Mouse (Mus musculus): ENCODE data around the gene Mrpl27.
A peak's percentile ranks its signal among the peaks of the same experiment; 100 is the strongest.
"Not testable (repeated sequence)": the region's sequence is repeated elsewhere in the genome, so short reads cannot be mapped to it uniquely, and the experiment has no call there.

The Mrpl27 gene

GRCm38 (mm10) chr11:94653663-94654436, at the start of gene Mrpl27, which contains the start of gene Eme1:
Gene Mrpl27 (plus strand): TSS chr11:94653767.
Gene Eme1 (minus strand): TSS chr11:94653964.
- DNase-seq (ENCODE audit: low read depth, low spot score), result peak; percentile 93

DNA sequence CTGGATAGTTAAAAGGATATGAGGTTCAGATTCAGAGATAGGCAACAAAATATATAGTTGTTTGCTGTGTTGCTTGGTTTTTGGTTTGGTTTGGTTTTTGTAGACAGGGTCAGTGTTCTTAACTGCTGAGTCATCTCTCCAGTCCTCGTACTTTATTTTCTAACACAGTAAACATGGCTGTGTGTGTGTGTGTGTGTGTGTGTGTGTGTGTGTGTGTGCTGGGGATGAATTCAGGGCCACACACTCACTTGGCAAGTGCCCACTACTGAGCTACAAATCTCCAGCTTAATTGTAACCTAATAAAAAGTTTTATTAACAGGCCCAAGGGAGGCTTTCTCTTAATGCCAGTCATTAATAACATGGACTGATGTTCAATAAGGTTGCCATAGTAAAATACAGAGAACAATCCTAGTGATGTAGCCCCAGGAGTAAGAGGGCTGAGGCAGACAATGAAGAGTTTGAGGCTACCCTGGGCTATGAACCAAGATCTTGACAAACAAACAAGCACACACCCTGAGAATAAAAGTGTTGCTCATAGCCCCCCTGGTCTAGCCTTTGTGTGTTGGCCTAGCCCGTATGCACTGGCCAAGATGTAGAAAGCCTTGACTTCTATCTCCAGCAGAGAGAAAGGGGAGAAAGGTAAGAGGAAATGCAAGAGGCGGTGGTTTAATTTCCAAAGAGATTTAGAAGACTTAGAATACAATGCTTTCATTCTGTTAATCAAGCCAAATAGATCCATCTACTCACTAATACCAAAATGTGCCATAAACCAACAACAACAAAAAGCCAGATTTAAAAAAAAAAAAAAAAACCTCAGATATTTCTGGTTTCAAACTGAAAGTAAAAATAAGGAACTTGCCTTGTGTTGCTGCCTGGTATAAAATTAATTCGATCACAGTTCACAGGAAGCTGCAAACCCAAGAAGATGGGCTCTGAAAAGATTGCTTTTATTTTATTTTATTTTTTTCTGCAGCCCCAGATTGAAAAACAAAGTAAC, 42.5 kb upstream of the Mrpl27 start:
- DNase-seq (ENCODE audit: low read depth, low spot score), result peak; percentile 77

DNA sequence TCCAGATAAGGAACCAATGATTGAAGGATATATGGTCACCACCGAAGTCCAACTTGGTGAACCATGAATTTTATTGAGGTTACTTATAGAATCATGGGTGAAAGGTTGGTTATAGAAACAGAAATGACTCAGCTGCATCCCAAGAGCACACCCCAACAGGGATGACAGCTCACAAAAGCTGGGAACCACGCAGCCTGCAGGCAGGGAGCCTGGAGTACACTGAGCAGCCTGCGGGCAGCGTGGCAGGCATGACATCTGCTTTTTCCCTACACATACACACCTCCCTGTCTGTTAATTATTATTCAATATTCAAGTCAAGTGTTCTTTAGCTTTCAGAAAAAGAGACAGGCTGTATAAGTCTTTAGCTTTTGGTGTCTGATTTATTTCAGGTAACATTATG, 39.0 kb upstream of the Mrpl27 start:
- DNase-seq (ENCODE audit: low read depth, low spot score), result no peak

DNA sequence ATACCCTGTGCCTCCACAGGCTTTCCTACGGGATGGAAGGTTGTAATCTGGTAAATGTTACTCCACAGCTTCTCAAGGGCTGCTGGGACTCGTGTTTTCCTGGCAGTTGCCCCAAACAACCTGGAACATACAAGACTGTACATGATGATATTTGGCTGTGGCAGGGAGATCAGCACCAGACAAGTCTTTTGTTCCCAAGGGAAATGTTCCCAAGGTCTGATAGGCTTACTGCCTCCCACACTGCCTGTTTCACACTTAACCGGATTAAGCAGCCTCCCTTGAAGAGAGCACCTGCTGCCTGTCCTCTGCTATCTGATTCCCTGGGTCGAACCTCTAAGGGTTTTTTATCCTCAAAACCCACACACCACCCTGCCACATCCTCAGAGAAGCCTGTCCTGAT, 38.1 kb upstream of the Mrpl27 start:
- no peak for DNase-seq (ENCODE audit: low read depth, low spot score)

GRCm38 (mm10) chr11:94617646-94618045, 35.9 kb upstream of the Mrpl27 start:
- DNase-seq (ENCODE audit: low read depth, low spot score), result no peak

GRCm38 (mm10) chr11:94620766-94621457, 32.7 kb upstream of the Mrpl27 start:
- DNase-seq (ENCODE audit: low read depth, low spot score), result peak; percentile 41

DNA sequence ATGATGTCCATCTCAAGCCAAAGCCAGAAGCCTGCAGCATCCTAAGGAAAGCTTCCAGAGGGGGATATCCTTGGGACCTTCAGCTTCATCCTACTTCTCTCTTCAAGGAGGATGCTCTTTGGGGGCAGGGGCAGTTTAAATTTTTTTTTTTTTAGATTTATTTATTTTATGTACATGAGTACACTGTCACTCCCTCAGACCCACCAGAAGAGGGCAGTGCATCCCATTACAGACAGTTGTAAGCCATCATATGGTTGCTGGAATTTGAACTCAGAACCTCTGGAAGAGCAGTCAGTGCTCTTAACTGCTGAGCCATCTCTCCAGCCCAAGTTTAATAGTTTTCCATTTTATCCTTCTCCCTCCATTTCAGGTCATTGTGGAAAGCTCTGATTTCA, 32.1 kb upstream of the Mrpl27 start:
- DNase-seq (ENCODE audit: low read depth, low spot score), result peak; percentile 51

DNA sequence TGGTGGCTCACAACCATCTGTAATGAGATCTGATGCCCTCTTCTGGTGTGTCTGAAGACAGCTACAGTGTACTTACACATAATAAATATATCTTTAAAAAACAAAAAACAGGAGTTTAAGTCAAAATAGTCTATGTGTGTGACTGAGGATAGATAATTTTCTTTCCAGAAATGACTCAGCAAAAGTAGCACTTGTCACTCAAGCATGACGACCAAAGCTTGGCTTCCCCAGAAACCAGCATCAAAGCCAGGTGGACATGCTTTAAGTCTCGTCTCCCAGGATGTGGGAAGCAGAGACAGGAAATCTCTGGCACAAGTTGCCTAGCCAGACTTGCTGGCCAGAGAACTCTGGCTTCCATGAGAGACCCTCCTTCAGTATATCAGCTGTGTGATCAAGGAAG, 31.4 kb upstream of the Mrpl27 start:
- DNase-seq (ENCODE audit: low read depth, low spot score), result peak; percentile 74

DNA sequence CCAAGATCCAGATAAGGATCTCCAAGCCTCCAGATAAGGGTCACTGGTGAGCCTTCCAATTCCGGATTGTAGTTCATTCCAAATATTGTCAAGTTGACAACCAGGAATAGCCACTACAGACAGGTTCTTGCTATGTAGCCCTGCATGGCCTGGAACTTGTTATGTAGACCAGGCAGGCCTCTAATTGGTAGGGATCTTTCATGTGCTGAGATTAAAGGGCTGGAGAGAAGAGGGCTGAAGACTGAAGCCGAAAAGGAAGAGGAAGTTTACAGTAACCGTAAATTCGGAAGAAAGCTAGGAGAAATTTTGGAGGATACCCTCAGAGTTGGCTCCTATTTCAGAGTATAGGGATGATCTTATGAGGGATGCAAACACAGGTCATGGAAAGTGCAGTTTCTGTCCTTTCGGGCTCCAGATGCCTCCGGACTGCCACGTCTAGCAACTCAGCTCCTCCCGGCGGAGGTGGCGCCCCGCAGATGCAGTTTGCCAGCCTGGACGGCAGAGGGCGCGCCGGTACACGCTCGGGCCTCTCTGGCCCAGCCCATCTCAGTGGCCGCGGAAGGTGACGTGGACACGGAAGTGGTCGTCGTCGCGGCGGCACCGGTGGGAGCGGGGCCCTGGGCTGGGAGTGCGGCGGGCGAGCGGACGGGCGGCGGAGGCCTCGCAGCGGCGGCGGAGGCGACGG, 24.2 kb upstream of the Mrpl27 start, which contains the start of gene Lrrc59:
Lrrc59 (plus strand) TSS at position 569 of the 685 bp plus-strand sequence.
- DNase-seq (ENCODE audit: low read depth, low spot score), result peak; percentile 95

DNA sequence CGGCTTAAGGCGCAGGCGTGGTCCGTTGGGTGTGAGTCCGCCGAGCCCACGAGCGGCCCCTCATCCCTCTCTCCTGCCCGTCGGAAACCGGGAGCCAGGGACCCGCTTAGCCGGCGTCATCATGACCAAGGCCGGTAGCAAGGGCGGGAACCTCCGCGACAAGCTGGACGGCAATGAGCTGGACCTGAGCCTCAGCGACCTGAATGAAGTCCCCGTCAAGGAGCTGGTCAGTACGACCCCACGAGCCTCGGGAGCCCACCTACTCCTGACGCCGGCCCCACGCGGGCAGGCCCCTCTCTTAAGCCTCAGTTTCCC, 23.7 kb upstream of the Mrpl27 start:
- DNase-seq (ENCODE audit: low read depth, low spot score), result no peak

GRCm38 (mm10) chr11:94630199-94631011, 23.2 kb upstream of the Mrpl27 start:
- peak; percentile 20 for DNase-seq (ENCODE audit: low read depth, low spot score)

DNA sequence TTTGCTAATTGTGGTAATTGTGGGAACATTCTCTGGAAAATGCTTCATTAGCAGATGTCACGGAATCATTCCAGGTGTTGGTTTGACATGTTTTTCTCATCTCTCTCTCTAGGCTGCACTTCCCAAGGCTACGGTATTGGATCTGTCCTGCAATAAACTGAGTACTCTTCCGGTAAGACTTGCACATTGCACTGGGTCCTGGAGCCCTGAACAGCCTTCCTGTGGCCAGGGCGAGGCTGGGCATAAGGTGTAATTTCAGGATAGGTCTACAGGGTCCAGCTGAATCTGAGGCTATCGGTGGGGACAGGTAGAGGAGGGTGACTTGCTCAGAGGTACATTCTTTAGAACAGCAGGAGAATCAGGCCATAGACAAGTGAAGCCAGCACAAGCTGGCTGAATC, 21.6 kb upstream of the Mrpl27 start:
- no peak for DNase-seq (ENCODE audit: low read depth, low spot score)

DNA sequence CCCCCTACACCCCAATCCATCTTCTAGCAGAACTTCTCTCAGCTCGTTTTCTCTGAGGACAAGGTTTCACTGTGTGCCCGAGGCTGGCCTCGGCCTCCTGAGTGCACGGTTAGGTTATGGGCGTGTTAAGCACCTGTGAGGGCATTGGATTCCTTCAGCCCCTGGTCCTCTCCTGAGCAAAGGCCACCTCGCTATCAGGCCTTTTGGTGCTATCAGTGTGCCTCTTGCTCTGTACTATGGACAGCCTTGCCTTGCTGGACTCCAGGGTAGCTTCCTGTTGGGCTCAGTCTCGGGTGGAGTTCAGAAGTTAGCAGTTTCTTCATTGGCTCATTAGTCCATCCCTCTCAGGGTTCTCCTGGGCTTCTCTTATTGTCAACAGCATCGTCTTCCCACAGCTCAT, 20.6 kb upstream of the Mrpl27 start:
- no peak for DNase-seq (ENCODE audit: low read depth, low spot score)

GRCm38 (mm10) chr11:94634431-94634830, 19.1 kb upstream of the Mrpl27 start:
- no peak for DNase-seq (ENCODE audit: low read depth, low spot score)

GRCm38 (mm10) chr11:94644461-94645219, 8.9 kb upstream of the Mrpl27 start:
- no peak for DNase-seq (ENCODE audit: low read depth, low spot score)

GRCm38 (mm10) chr11:94646457-94646856, 7.1 kb upstream of the Mrpl27 start:
- no peak for DNase-seq (ENCODE audit: low read depth, low spot score)

DNA sequence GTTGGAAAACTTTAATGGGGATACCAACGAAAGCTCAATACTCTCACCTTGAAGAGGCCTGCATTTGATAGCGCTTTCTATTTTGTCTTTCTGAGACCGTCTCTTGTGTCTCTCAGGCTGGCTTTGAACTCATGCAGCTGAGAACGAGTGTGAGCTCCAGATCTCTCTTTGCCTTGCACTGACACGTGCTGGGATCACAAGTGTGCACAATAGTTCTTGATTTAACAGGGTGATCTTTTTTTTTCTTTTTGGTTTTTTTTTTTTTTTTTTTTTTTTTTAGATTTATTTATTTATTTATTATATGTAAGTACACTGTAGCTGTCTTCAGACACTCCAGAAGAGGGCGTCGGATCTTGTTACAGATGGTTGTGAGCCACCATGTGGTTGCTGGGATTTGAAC, 2.3 kb upstream of the Mrpl27 start:
- not testable (repeated sequence) for DNase-seq (ENCODE audit: low read depth, low spot score)

- no peak for DNase-seq (ENCODE audit: low read depth, low spot score)
Observed at GRCm38 (mm10) chr11:94652973-94653372, 594 bp upstream of the Mrpl27 start.

DNA sequence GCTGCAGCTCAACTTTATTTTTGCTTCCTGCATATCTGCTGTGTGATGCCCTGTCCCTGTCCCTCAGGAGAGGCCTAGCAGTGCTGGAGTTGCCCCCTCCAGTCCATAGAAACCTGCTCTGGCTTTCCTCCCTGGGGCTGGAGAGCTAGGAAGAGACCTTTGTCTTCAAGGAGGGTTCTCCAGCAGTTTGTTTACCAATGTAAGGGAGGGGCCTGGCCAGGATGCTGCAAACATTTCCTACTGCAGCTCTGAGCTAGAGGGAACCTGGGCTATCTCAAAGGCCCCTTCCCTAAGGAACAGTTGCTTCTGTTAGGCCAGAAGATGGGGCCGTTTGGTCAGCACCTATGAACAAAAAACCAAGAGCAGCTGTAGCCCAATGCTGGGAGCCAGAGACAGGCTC, 7.8 kb downstream of the Mrpl27 start:
- no peak for DNase-seq (ENCODE audit: low read depth, low spot score)

- DNase-seq (ENCODE audit: low read depth, low spot score), result no peak
Observed at GRCm38 (mm10) chr11:94665281-94665680, 11.7 kb downstream of the Mrpl27 start.
